Mouse (Mus musculus) CD4-positive naive resting alpha-beta T cell, adult 76 days (primary cell): ENCODE results near the gene 9530053A07Rik. TPM values are rescaled to one million over a fixed set of nuclear protein-coding genes. Genes with fewer than 3 reads are reported as not detected.

Experiments
- total RNA-seq: library from RNA; stranded (reverse); gene quantifications from one replicate; pipeline ENCODE4 v1.2.4, GENCODE M21; 2023

Gene 9530053A07Rik
- total RNA-seq = not detected

DNA sequence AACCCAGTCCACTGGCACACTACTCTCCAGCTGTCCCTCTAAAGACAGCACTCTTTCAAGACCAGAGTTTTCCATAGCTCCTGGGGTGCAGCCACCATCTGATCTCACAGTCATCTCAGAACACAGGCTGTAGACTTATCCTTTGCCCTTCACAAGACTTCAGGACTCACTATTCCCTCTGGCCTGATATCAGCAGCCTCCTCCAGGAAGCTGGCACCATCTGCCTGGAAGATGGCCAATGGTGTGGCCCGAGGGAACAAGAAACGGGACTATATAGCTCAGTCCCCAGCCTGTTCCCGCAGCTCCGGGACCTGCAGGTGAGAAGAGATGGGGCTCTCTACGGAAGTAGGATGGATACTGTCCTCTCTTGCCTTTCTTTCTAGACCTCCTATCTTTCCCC, at the start of gene 9530053A07Rik:
TSS of gene 9530053A07Rik (plus strand) at position 301 of the 400 bp plus-strand sequence.

DNA sequence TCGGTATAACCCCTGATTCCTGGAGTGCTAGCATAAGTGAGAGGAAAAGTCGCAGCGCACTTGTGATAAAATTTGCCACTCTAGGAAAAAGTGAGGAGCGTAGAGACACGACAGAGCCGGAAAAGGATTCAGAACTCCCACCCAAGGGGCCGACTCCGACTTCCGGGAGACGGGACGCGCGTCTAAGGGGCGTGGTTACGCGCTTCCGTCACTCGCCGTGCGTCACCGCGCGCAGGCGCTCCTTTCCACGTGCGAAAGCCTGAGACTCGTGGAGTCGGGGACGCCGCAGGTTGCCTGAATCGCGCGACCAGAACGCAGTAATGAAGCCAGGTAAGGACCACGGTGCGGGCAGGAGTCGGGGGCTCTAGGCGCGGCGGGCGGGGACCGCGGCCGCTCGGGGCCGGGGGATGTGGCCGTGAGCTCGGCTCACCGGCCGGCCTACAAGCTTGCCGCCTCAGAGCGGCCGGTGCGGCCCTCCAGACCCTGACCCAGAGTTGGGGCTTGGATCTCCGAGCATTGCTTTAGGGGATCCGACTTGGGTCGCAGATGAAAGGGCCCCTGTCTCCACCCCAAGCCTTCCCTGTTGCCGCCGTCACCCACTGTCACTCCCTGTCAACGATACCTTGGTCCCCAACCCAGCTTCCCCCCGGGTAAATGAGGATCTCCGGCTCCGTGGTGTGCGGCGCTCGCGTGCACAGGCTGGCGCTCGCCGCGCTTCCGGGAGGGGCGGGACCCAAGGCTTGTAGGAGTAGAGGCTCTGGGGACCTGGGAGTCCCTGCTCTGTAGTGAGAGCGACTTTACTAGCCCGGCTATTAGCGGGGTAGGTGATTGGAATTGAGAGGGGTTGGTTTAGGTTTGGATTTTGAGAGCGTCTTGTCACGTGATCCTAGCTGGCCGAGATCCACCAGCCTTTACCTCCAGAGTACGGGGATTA, 40.5 kb downstream of the 9530053A07Rik start, which contains the start of gene Fbl:
TSS of gene Fbl (plus strand) at position 222 of the 934 bp plus-strand sequence.

DNA sequence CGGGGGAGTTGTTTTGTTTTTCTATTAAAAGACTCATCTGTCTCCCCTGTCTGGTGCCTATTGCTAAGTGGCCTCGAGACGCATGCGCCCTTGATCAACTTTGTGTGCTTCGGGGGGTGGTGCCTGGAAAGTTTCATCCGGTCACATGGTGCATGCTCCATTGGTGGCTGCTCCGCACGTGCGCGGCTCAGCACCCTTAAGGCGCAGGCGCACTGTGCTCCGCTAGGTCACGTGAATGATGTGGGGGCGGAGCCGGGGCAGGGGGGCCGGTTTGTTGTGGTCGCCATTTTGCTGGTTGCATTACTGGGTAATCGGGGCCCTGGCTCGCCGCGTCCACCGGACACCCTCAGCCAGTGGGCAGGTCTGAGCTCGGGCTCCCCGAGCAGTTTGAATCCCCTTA, 50.0 kb downstream of the 9530053A07Rik start, which contains the start of gene Dyrk1b:
TSS of gene Dyrk1b (plus strand) at position 242 of the 400 bp plus-strand sequence.

Other genes with a start within 250 kb of the 9530053A07Rik start
- gene Zfp974, start 200.0 kb upstream of the 9530053A07Rik start, total RNA-seq = 5.7 TPM
- gene Zfp780b, start 150.3 kb upstream of the 9530053A07Rik start, total RNA-seq = 7.1 TPM
- gene Zfp850, start 115.4 kb upstream of the 9530053A07Rik start, total RNA-seq = 8.7 TPM
- 106 TPM for gene Psmc4, start 79.4 kb upstream of the 9530053A07Rik start, total RNA-seq
- not detected for gene Fcgbp, start 58.2 kb upstream of the 9530053A07Rik start, total RNA-seq
- gene Fbl, start 40.2 kb downstream of the 9530053A07Rik start, total RNA-seq = 181 TPM
- gene Dyrk1b, start 50.0 kb downstream of the 9530053A07Rik start, total RNA-seq = 13.0 TPM
- gene Eid2, start 138.4 kb downstream of the 9530053A07Rik start, total RNA-seq = 7.1 TPM
- gene Eid2b, start 148.3 kb downstream of the 9530053A07Rik start, total RNA-seq = 3.8 TPM
- gene Selenov, start 161.7 kb downstream of the 9530053A07Rik start, total RNA-seq = not detected
- gene Dll3, start 172.8 kb downstream of the 9530053A07Rik start, total RNA-seq = not detected
- gene Timm50, start 182.6 kb downstream of the 9530053A07Rik start, total RNA-seq = 30.4 TPM
- 171 TPM for gene Supt5, start 209.3 kb downstream of the 9530053A07Rik start, total RNA-seq
- gene Rps16, start 221.2 kb downstream of the 9530053A07Rik start, total RNA-seq = 4,922 TPM
- gene Plekhg2, start 243.1 kb downstream of the 9530053A07Rik start, total RNA-seq = 159 TPM